Mouse (Mus musculus) MEL (cell line): Measurements from ENCODE around the gene Cnfn.

Source experiments
- GABPA ChIP-seq: IDR thresholded peaks from 2 replicates; pipeline ENCODE4 v1.6.1; 2012; ENCODE audit warnings: low read depth, mild to moderate bottlenecking, inconsistent platforms, low read length, improper control_type of control experiment, moderate library complexity
- POLR2A ChIP-seq, 2 experiments: IDR thresholded peaks; 2 replicates each; pipeline ENCODE4 v1.6.1; 2011 to 2012; ENCODE audit warnings: low read length in 2 of 2, mild to moderate bottlenecking in 2 of 2, control low read depth in 1 of 2, improper control_type of control experiment in 1 of 2, low read depth in 1 of 2, moderate library complexity in 1 of 2; ENCODE audit not compliant: control insufficient read depth in 1 of 2, insufficient read depth in 1 of 2, poor library complexity in 1 of 2
- USF1 ChIP-seq: IDR thresholded peaks from 2 replicates; pipeline ENCODE4 v1.6.1; 2014; ENCODE audit warnings: low read depth, mild to moderate bottlenecking, inconsistent platforms, low read length, improper control_type of control experiment, moderate library complexity
- USF2 ChIP-seq, 2 experiments: IDR thresholded peaks; 2 replicates each; pipeline ENCODE4 v1.6.1; 2011 to 2012; ENCODE audit warnings: improper control_type of control experiment in 2 of 2, low read length in 2 of 2, borderline replicate concordance in 1 of 2, inconsistent platforms in 1 of 2, low read depth in 1 of 2, mild to moderate bottlenecking in 1 of 2; ENCODE audit not compliant: insufficient read depth in 1 of 2
- ZMIZ1 ChIP-seq: IDR thresholded peaks from 2 replicates; pipeline ENCODE4 v1.6.1; 2012; ENCODE audit warnings: low read depth, mild to moderate bottlenecking, inconsistent platforms, low read length, improper control_type of control experiment, moderate library complexity
- ZNF384 ChIP-seq: IDR thresholded peaks from 2 replicates; pipeline ENCODE4 v1.6.1; 2012; ENCODE audit warnings: low read depth, mild to moderate bottlenecking, inconsistent platforms, low read length, improper control_type of control experiment

GRCm38 (mm10) chr7:25401551-25401950, 32.0 kb upstream of the Cnfn start:
- TF ChIP-seq USF2 (IDR thresholded peaks at IDR 0.05; ENCODE audit: borderline replicate concordance in 1 of 2, insufficient read depth in 1 of 2, low read depth in 1 of 2, low read length in 2 of 2) = no peak
- no peak for TF ChIP-seq USF1
- no peak for TF ChIP-seq POLR2A (IDR thresholded peaks at IDR 0.05; ENCODE audit: control insufficient read depth in 1 of 2, insufficient read depth in 1 of 2, low read depth in 1 of 2, low read length in 2 of 2, poor library complexity in 1 of 2)
- no peak for TF ChIP-seq ZMIZ1
- no peak for TF ChIP-seq ZNF384
- TF ChIP-seq GABPA = no peak
